Mouse (Mus musculus) lung, postnatal 0 days (tissue): ENCODE results near the gene Gm49394.

Source experiments
- CTCF ChIP-seq: IDR thresholded peaks from 2 replicates; pipeline ENCODE4 v1.5.1; 2016; ENCODE audit warnings: antibody characterized with exemption, mild to moderate bottlenecking
- EP300 ChIP-seq: IDR thresholded peaks from 2 replicates; pipeline ENCODE4 v1.6.1; 2016; ENCODE audit warnings: antibody characterized with exemption, mild to moderate bottlenecking, control low read depth

GRCm38 (mm10) chr7:142699334-142699860, 29.7 kb upstream of the Gm49394 start:
- TF ChIP-seq CTCF = no peak
- no peak for TF ChIP-seq EP300
